Mouse (Mus musculus) G1E (cell line): ENCODE data around the gene Spem1.

ENCODE experiments used
- CTCF ChIP-seq: IDR thresholded peaks from 2 replicates; pipeline ENCODE4 v1.5.1; 2012; ENCODE audit warnings: low read depth, low read length, inconsistent platforms, mixed read lengths
- GATA1 ChIP-seq: IDR thresholded peaks from 2 replicates; pipeline ENCODE4 v1.6.1; 2012; ENCODE audit warnings: borderline replicate concordance, low read length, inconsistent platforms, mixed read lengths
- TAL1 ChIP-seq: conservative IDR thresholded peaks from 2 replicates; pipeline ENCODE4 v1.6.1; 2012; ENCODE audit warnings: low read depth, low read length, inconsistent platforms, mixed read lengths

GRCm38 (mm10) chr11:69787306-69787705, 34.7 kb downstream of the Spem1 start:
- TF ChIP-seq TAL1 (no peak), GATA1 (no peak), CTCF (no peak)
